Mouse (Mus musculus) hindlimb bud, embryonic 11.5 days (tissue): ENCODE data around the gene Il18rap.
"Not testable (repeated sequence)": the region's sequence is repeated elsewhere in the genome, so short reads cannot be mapped to it uniquely, and the experiment has no call there.

Experiments
- DNase-seq: peaks from one replicate; pipeline ENCODE4 v3.0.0-alpha.2; 2012; ENCODE audit warnings: low read depth, low spot score; ENCODE audit errors: extremely low spot score

Il18rap gene

DNA sequence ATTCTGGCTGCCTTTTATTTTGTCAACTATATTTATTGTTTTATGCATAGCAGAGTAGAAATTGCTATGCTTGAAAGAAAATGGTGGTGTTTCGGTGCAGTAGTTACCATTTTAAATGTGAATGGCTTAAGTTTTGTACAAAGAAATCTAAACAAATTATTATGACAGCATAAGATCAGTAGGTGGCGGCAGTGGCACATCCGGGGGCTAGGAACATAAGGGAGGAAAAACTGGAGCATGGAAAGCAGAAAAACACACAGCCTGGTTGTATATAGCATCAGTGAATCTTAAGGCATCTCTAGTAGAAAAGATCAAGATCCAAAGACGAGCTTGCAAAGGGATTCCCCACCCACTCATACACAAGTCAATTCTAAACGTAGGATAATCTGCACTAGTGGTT is 22.4 kb downstream of the Il18rap start:
- DNase-seq, result no peak

- DNase-seq, result peak; percentile 67
Observed at GRCm38 (mm10) chr1:40544650-40545049, 29.5 kb downstream of the Il18rap start.

GRCm38 (mm10) chr1:40546645-40547044 is 31.5 kb downstream of the Il18rap start:
- DNase-seq, result no peak

DNA sequence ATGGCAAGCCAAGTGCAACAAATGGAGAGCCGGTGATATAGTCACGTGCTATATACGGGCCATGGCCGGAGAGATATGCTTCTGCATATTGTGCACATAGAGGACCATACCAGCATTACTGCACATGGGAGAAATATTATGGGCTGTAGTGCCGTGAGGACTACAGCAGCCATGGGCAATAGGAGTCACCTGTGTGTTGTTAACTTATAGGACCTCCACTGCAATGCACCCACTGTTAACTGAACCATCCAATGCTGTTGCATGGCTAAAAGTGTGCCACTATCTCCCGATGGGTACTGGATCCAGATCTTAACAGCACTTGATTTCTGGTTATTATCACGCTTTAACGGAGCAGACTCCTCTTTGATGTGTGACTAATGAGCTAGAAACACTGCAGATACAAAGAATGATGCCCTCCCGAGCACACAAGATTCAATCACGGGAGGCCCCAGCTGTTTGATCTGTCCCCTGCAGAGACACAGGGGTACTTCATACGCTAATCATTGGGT is 32.0 kb downstream of the Il18rap start:
- no peak for DNase-seq

- no peak for DNase-seq
Observed at GRCm38 (mm10) chr1:40547762-40548161, 32.6 kb downstream of the Il18rap start.

DNA sequence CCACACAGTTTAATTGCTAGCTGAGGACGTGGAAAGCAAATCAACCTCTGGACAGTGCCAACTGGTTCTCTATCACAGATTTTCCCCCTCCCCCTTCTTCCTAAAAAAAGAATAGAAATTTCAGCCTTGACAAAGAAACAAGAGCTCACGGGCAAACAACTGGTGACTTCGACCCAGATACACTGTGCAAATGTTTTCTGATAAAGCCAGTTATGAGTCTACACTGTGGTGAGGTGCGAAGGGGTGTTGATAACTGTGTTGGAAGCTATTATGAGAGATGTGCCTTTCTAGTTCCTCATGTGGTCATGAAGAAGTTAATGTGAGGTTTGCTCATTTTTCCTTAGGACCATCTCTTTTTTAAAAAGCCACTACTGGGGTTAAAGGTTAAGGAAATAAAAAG is 54.2 kb downstream of the Il18rap start:
- DNase-seq, result no peak

DNA sequence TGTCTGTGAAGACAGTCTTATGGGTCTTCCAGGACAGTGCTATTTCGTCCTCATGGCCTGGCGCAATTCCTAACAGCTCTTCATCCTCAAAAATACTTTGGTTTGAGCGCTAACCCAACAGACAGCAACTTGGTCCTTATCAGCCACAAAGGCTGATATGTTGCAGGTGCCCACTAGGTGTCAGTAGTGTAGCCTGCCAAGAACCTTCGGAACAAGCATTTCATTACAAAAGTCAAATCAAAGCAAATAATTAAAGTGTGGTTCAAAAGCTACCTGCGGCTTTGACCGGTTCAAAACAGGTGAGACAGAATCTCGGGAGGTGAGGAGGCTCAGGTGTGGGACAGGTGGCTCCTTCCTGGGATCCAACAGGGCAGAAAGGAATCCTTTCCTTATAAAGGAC is 64.6 kb downstream of the Il18rap start, which contains the start of gene Slc9a4:
Gene Slc9a4 (plus strand): TSS at position 298 of the 400 bp plus-strand sequence.
- DNase-seq, result peak; percentile 20

- DNase-seq, result no peak
Observed at GRCm38 (mm10) chr1:40580269-40580668, 65.1 kb downstream of the Il18rap start.

- DNase-seq, result no peak
Observed at GRCm38 (mm10) chr1:40586776-40587175, 71.6 kb downstream of the Il18rap start.

- DNase-seq, result no peak
Observed at GRCm38 (mm10) chr1:40590931-40591330, 75.8 kb downstream of the Il18rap start.

GRCm38 (mm10) chr1:40597822-40598221 is 82.7 kb downstream of the Il18rap start:
- no peak for DNase-seq

GRCm38 (mm10) chr1:40599661-40600060 is 84.5 kb downstream of the Il18rap start:
- not testable (repeated sequence) for DNase-seq

- no peak for DNase-seq
Observed at GRCm38 (mm10) chr1:40600394-40601327, 85.5 kb downstream of the Il18rap start.
